Mouse (Mus musculus) brown adipose tissue, adult 24 weeks (tissue): Measurements from ENCODE around the gene Ar. TPM values are rescaled to one million over a fixed set of nuclear protein-coding genes. Genes with fewer than 3 reads are reported as not detected.
A peak's percentile ranks its signal among the peaks of the same experiment; 100 is the strongest.

Experiments
- H3K27ac ChIP-seq: fragments of 200-500 bp; replicated peaks from 2 replicates; pipeline ENCODE4 v1.5.1; 2012; ENCODE audit warnings: low read depth, mild to moderate bottlenecking, low read length
- H3K4me1 ChIP-seq: fragments of 200-500 bp; 2 replicates; pipeline ENCODE4 v1.6.1; 2012; ENCODE audit warnings: low read length, mixed read lengths; ENCODE audit not compliant: control insufficient read depth, insufficient read depth, insufficient read length
- H3K4me3 ChIP-seq: fragments of 200-500 bp; 2 replicates; pipeline ENCODE4 v1.5.1; 2012; ENCODE audit warnings: low read depth, mild to moderate bottlenecking, low read length, moderate library complexity; ENCODE audit not compliant: insufficient read depth
- polyA plus RNA-seq: library from polyadenylated mRNA; stranded (reverse); fragments of >200 nt; gene quantifications from 2 replicates; pipeline ENCODE4 v1.2.4, GENCODE M21; 2012; ENCODE audit not compliant: missing spikeins, insufficient read depth, insufficient read length

Gene Ar
- 2.6 and 3.0 TPM in 2 replicates for polyA plus RNA-seq

DNA sequence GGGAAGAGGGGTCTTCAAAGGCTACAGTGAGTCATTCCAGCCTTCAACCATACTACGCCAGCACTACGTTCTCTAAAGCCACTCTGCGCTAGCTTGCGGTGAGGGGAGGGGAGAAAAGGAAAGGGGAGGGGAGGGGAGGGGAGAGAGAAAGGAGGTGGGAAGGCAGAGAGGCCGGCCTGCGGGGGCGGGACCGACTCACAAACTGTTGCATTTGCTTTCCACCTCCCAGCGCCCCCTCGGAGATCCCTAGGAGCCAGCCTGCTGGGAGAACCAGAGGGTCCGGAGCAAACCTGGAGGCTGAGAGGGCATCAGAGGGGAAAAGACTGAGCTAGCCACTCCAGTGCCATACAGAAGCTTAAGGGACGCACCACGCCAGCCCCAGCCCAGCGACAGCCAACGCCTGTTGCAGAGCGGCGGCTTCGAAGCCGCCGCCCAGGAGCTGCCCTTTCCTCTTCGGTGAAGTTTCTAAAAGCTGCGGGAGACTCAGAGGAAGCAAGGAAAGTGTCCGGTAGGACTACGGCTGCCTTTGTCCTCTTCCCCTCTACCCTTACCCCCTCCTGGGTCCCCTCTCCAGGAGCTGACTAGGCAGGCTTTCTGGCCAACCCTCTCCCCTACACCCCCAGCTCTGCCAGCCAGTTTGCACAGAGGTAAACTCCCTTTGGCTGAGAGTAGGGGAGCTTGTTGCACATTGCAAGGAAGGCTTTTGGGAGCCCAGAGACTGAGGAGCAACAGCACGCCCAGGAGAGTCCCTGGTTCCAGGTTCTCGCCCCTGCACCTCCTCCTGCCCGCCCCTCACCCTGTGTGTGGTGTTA lies at the start of gene Ar:
Ar (plus strand) TSS at position 239 of the 812 bp plus-strand sequence.
- Histone ChIP-seq H3K4me1 (no peaks in the 10 kb centered on the region), H3K27ac (no peak within 1 kb of the TSS), H3K4me3 (peak within 1 kb of the TSS; percentile 65)

DNA sequence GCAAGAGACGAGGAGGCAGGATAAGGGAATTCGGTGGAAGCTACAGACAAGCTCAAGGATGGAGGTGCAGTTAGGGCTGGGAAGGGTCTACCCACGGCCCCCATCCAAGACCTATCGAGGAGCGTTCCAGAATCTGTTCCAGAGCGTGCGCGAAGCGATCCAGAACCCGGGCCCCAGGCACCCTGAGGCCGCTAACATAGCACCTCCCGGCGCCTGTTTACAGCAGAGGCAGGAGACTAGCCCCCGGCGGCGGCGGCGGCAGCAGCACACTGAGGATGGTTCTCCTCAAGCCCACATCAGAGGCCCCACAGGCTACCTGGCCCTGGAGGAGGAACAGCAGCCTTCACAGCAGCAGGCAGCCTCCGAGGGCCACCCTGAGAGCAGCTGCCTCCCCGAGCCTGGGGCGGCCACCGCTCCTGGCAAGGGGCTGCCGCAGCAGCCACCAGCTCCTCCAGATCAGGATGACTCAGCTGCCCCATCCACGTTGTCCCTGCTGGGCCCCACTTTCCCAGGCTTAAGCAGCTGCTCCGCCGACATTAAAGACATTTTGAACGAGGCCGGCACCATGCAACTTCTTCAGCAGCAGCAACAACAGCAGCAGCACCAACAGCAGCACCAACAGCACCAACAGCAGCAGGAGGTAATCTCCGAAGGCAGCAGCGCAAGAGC lies 1.3 kb downstream of the Ar start:
- peak overlapping the region; percentile 59 for H3K4me3 ChIP-seq

DNA sequence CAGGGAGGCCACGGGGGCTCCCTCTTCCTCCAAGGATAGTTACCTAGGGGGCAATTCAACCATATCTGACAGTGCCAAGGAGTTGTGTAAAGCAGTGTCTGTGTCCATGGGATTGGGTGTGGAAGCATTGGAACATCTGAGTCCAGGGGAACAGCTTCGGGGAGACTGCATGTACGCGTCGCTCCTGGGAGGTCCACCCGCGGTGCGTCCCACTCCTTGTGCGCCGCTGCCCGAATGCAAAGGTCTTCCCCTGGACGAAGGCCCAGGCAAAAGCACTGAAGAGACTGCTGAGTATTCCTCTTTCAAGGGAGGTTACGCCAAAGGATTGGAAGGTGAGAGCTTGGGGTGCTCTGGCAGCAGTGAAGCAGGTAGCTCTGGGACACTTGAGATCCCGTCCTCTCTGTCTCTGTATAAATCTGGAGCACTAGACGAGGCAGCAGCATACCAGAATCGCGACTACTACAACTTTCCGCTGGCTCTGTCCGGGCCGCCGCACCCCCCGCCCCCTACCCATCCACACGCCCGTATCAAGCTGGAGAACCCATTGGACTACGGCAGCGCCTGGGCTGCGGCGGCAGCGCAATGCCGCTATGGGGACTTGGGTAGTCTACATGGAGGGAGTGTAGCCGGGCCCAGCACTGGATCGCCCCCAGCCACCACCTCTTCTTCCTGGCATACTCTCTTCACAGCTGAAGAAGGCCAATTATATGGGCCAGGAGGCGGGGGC lies 2.0 kb downstream of the Ar start:
- no peaks in the 10 kb centered on the region for H3K4me1 ChIP-seq
- no peak overlapping the region for H3K27ac ChIP-seq

More for the DNA sequence above, 1.3 kb downstream of the Ar start:
- no peaks in the 10 kb centered on the region for H3K4me1 ChIP-seq
- H3K27ac ChIP-seq = no peak overlapping the region

DNA sequence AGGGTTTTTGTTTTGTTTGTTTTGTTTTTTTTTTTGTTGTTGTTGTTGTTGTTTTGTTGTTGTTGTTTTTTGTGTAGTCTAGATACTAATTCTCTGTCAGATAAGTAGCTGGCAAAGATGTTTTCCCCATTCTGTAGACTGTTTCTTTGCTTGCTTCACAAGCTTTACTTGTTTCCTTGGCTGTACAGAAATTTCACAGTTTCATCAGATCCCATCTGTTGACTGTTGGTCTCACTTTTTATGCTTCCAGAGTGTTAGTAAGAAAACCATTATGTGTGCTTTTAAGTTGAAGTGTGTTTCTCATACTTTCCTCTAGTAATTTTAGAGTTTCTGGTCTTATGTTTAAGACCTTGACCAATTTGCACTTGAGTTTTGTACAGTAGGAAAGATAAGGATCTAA lies 41.2 kb downstream of the Ar start:
- no peak overlapping the region for H3K4me3 ChIP-seq

More for the DNA sequence above, 2.0 kb downstream of the Ar start:
- H3K4me3 ChIP-seq = peak overlapping the region; percentile 59

DNA sequence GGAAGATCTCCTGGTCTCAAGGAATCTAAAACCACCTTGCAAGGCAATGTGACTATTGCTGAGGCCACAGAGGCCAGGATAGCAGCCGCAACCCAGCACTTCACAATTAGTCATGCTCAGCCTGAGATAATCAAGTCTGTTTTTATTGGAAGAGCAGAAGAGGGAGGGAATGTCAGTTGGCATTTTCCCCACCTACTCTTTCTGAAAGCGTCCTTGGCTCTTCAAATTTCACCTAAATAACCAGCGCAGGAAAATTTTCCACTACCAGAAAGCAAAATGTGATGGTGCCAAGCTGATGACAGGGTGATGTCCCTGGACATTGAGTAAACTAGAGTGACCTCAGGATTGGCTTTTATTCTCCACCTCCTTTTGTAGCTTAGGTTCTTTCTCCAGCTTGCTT lies 57.2 kb downstream of the Ar start:
- Histone ChIP-seq H3K4me1 (no peaks in the 10 kb centered on the region), H3K27ac (no peak overlapping the region), H3K4me3 (no peak overlapping the region)

More for the DNA sequence above, 41.2 kb downstream of the Ar start:
- H3K4me1 ChIP-seq = no peaks in the 10 kb centered on the region
- no peak overlapping the region for H3K27ac ChIP-seq

DNA sequence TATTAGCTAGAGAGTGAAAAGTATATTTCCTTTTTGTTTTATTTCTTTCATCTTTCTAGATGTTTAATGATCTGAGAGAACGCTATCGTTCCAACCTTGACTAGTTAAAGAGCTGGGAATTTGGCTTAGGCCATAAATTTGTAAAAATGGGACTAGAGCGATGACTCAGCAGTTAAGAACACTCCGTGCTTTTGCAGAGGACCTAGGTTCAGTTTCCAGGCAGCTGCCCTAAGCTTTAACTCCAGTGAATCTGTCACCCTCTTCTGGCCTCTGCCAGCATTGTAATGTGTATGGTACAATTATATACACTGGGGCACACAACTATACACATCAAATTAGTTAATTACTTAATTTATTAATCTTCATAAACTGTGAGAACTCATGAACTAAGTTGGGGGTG lies 58.6 kb downstream of the Ar start:
- no peak overlapping the region for H3K4me3 ChIP-seq
- no peaks in the 10 kb centered on the region for H3K4me1 ChIP-seq
- no peak overlapping the region for H3K27ac ChIP-seq

DNA sequence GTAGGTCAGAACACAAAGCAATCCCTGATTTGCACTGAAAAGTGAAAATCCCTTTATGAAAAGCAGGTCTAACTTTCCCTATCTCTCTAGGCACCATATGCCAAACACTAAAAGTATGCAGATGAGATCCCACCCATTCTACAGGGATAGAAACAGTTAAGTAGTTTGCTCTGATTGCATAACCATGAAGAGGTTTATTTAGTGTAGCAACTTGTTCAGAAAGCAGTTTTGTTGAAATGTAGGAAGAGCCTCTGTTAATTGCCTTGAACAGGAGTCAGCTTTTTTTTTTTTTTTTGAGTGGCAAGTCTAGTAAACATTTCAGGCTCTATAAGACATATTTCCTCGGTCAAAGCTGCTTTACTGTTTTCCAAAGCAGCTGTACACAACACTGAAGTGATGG lies 67.5 kb downstream of the Ar start:
- no peak overlapping the region for H3K27ac ChIP-seq
- no peaks in the 10 kb centered on the region for H3K4me1 ChIP-seq
- H3K4me3 ChIP-seq = no peak overlapping the region

DNA sequence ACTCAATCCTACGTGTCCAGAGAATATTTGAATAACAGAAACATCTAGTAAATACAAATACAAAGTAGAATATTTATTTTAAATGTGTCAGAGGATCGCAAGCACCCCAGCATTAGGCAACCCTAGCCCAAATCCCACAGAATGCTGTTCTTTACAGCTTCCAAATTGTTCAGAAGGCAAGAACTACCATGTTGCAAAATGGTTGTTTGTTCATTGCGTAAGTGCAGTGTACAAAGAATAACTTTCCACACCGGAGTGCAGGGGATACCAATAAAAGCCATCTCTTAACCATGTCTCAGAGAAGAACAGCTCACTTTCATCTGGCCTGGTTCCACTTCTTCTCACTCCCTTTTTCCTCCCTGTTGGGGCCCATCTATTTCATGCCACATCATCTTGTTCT lies 90.4 kb downstream of the Ar start:
- no peaks in the 10 kb centered on the region for H3K4me1 ChIP-seq
- no peak overlapping the region for H3K27ac ChIP-seq
- H3K4me3 ChIP-seq = no peak overlapping the region

DNA sequence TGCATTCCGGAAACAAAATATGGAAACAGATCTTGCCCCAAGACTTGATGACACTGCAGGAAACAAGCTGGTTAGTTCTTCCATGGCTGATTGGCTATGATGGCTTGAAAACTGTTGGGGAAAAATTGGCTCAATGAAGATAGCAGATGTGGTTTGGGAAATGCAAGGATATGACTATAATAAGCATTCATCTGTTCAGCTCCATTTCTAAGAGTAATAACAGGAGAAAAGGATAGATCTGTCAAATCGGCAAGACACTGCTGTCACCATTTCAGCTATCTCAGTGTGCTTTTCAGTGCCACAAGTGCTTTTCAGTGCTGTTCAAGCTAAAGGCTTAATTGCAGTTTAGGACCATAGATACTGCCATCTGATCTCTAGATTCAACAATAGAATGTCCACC lies 96.5 kb downstream of the Ar start:
- Histone ChIP-seq H3K4me3 (no peak overlapping the region), H3K27ac (no peak overlapping the region), H3K4me1 (no peaks in the 10 kb centered on the region)

DNA sequence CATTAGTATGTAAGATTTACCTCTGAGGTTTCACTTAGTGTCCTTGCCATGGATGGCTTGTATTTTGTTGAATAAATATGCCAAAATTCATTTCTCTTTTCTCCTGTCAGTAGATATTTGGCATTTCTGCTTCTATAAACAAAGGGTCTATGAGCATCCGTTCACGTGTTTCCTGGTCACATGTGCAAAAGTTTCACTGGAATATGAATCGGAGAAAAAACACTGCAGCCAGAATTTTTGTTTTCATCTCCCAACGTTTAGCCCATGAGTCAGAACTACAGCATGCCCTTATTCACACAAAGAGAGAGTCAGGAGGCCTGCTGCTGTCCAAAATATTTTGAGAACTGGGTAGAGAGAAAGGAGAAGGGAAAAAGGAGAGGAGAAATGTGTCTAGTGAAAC lies 99.8 kb downstream of the Ar start:
- H3K4me3 ChIP-seq = no peak overlapping the region
- H3K27ac ChIP-seq = no peak overlapping the region
- H3K4me1 ChIP-seq = no peaks in the 10 kb centered on the region

DNA sequence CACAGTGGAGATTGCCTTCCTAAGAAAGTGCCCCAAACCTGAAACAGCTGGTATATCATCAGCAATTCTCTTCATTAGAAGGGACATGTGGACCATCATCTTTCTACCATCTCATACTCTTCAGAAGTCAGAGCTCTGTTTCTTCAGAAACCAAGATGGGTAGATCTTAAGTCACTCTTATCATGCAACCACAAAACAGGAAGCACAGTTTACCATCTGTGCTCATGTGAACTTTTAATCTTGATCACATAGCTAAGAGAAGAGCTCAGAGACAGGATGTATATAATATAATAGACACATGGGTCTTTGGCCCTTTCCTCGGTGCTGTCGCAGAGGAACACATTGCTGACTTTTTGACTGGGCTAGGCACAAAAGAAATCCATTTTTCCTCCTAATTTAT lies 111.1 kb downstream of the Ar start:
- no peaks in the 10 kb centered on the region for H3K4me1 ChIP-seq
- no peak overlapping the region for H3K4me3 ChIP-seq

DNA sequence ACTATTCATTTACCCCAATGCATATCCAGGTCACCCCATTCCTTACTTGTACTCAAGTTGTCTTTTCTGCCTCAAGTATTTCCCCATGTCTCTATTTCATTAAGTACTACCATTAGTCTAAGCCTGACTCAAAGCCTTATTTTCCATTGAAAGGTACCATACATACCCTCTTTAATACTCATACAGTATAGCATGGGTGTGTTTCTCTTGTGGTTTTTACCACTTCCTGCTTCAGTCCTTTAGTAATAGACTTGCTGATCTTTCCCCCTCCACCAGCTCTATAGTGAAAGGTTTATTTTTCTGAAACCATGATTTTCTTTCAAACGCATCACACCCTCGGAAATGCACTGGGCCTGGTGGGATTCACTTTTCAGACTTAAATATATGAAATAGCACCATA lies 117.2 kb downstream of the Ar start:
- Histone ChIP-seq H3K27ac (no peak overlapping the region), H3K4me1 (no peaks in the 10 kb centered on the region), H3K4me3 (no peak overlapping the region)

More for the DNA sequence above, 111.1 kb downstream of the Ar start:
- H3K27ac ChIP-seq = no peak overlapping the region

DNA sequence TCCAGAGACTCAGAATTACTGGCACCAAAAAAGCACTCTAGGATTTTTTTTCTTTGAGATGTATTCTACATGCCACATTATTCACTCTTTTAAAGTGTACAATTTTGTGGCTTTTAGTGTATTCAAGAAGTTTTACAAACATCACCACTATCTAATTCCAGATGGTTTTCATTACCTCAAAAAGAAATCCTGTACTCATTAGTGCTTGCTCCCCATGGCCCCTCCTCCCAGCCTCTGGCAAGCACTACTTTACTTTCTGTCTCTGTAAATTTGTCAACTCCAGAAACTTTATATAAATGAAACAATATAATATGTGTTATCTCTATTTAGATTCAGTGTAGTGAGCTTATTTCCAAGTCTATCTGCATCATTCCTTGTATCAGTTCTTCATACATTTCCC lies 122.8 kb downstream of the Ar start:
- Histone ChIP-seq H3K4me3 (no peak overlapping the region), H3K4me1 (no peaks in the 10 kb centered on the region), H3K27ac (no peak overlapping the region)

DNA sequence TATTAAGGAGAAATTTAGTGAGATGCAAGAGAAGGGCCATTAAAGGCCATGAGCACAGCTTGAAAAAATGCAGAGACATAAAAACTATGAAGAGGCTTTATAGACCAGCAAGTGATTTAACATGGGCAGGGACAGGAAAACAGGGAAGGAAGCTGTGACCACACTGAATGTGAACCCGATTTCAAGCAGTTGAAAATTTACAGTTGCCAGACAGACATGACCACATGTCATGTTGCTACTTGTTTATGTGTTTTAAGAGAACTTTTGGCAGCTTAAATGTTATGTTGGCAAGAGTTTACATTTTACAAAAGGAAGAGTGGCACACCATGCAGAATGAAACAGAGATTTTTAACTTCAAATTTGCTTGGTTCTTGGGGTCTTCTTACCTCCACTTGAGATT lies 143.2 kb downstream of the Ar start:
- Histone ChIP-seq H3K27ac (no peak overlapping the region), H3K4me1 (no peaks in the 10 kb centered on the region), H3K4me3 (no peak overlapping the region)

DNA sequence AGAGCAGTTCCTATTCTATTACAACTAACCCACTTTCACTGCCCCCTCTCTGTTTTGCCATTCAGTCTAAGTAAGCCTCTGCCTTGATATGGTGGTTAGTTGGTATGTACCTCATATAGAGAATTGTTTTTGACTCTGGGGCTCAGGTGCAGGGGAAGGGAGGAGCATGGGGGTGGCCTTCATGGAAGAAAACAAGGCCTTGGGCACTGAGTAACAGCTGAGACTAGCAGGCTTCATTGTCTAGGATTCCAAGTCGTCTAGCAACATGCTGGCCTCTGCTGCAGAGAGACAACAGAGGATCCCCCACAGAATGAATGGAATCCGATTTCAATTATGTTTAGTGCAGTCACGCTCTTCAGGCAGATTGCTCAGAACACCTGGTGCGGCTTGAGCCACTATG lies 152.1 kb downstream of the Ar start:
- no peak overlapping the region for H3K27ac ChIP-seq
- H3K4me1 ChIP-seq = no peaks in the 10 kb centered on the region

More for the DNA sequence above, 152.1 kb downstream of the Ar start:
- no peak overlapping the region for H3K4me3 ChIP-seq
